Mouse (Mus musculus): ENCODE results near the gene Zfp13.

Gene Zfp13

GRCm38 (mm10) chr17:23544766-23545165 is 54.5 kb downstream of the Zfp13 start:
- TF ChIP-seq CTCF (conservative IDR thresholded peaks at IDR 0.05; ENCODE audit: low read length) (no peak), POU5F1 (IDR thresholded peaks at IDR 0.05; ENCODE audit: borderline replicate concordance, low read length) (no peak), NANOG (IDR thresholded peaks at IDR 0.05; ENCODE audit: borderline replicate concordance, low read length) (no peak)

GRCm38 (mm10) chr17:23543983-23544382 is 55.3 kb downstream of the Zfp13 start:
- Histone ChIP-seq H3K9me3 (ENCODE audit: low read length) (no peaks in the 10 kb centered on the region), H3K4me1 (replicated peaks; ENCODE audit: low read depth, low read length) (peaks cover 73% of the 10 kb centered on the region), H3K27me3 (ENCODE audit: insufficient read depth, low read length) (0 out of 2 replicates have a peak, but pooled peaks cover 7% of the 10 kb centered on the region), H3K36me3 (ENCODE audit: insufficient read depth, low read length) (no peaks in the 10 kb centered on the region), H3K4me3 (replicated peaks; ENCODE audit: low read length) (peak overlapping the region; percentile 52; the same call in 1 of the 2 replicates)
- TF ChIP-seq CTCF (conservative IDR thresholded peaks at IDR 0.05; ENCODE audit: low read length) (no peak), NANOG (IDR thresholded peaks at IDR 0.05; ENCODE audit: borderline replicate concordance, low read length) (no peak), POU5F1 (IDR thresholded peaks at IDR 0.05; ENCODE audit: borderline replicate concordance, low read length) (no peak)

More at GRCm38 (mm10) chr17:23544766-23545165, 54.5 kb downstream of the Zfp13 start:
- Histone ChIP-seq H3K4me3 (replicated peaks; ENCODE audit: low read length) (no peak overlapping the region), H3K27me3 (ENCODE audit: insufficient read depth, low read length) (no peaks in the 10 kb centered on the region), H3K4me1 (replicated peaks; ENCODE audit: low read depth, low read length) (peaks cover 73% of the 10 kb centered on the region), H3K36me3 (ENCODE audit: insufficient read depth, low read length) (no peaks in the 10 kb centered on the region), H3K9me3 (ENCODE audit: low read length) (no peaks in the 10 kb centered on the region)

GRCm38 (mm10) chr17:23543325-23543724 is 56.0 kb downstream of the Zfp13 start:
- no peaks in the 10 kb centered on the region for H3K9me3 ChIP-seq (ENCODE audit: low read length)
- peaks cover 79% of the 10 kb centered on the region for H3K4me1 ChIP-seq (replicated peaks; ENCODE audit: low read depth, low read length)
- TF ChIP-seq CTCF (conservative IDR thresholded peaks at IDR 0.05; ENCODE audit: low read length) = no peak
- TF ChIP-seq POU5F1 (IDR thresholded peaks at IDR 0.05; ENCODE audit: borderline replicate concordance, low read length) = no peak
- no peak for TF ChIP-seq NANOG (IDR thresholded peaks at IDR 0.05; ENCODE audit: borderline replicate concordance, low read length)

GRCm38 (mm10) chr17:23542835-23543234 is 56.5 kb downstream of the Zfp13 start:
- H3K36me3 ChIP-seq (ENCODE audit: insufficient read depth, low read length) = no peaks in the 10 kb centered on the region
- peaks cover 84% of the 10 kb centered on the region for H3K4me1 ChIP-seq (replicated peaks; ENCODE audit: low read depth, low read length)
- no peaks in the 10 kb centered on the region for H3K9me3 ChIP-seq (ENCODE audit: low read length)
- no peak for TF ChIP-seq NANOG (IDR thresholded peaks at IDR 0.05; ENCODE audit: borderline replicate concordance, low read length)
- TF ChIP-seq CTCF (conservative IDR thresholded peaks at IDR 0.05; ENCODE audit: low read length) = no peak
- no peak for TF ChIP-seq POU5F1 (IDR thresholded peaks at IDR 0.05; ENCODE audit: borderline replicate concordance, low read length)
- H3K4me3 ChIP-seq (replicated peaks; ENCODE audit: low read length) = 0 out of 2 replicates have a peak overlapping the region, but pooled peaks have one; percentile 0
- peaks cover 15% of the 10 kb centered on the region for H3K27me3 ChIP-seq (ENCODE audit: insufficient read depth, low read length)

More at GRCm38 (mm10) chr17:23543325-23543724, 56.0 kb downstream of the Zfp13 start:
- no peaks in the 10 kb centered on the region for H3K36me3 ChIP-seq (ENCODE audit: insufficient read depth, low read length)
- H3K4me3 ChIP-seq (replicated peaks; ENCODE audit: low read length) = peak overlapping the region; percentile 52
- peaks cover 10% of the 10 kb centered on the region for H3K27me3 ChIP-seq (ENCODE audit: insufficient read depth, low read length)

- H3K4me1 ChIP-seq (replicated peaks; ENCODE audit: low read depth, low read length) = peaks cover 84% of the 10 kb centered on the region
- no peaks in the 10 kb centered on the region for H3K36me3 ChIP-seq (ENCODE audit: insufficient read depth, low read length)
- TF ChIP-seq NANOG (IDR thresholded peaks at IDR 0.05; ENCODE audit: borderline replicate concordance, low read length) (no peak), POU5F1 (IDR thresholded peaks at IDR 0.05; ENCODE audit: borderline replicate concordance, low read length) (no peak), CTCF (conservative IDR thresholded peaks at IDR 0.05; ENCODE audit: low read length) (no peak)
- peaks cover 22% of the 10 kb centered on the region for H3K27me3 ChIP-seq (ENCODE audit: insufficient read depth, low read length)
- H3K4me3 ChIP-seq (replicated peaks; ENCODE audit: low read length) = peak overlapping the region; percentile 67
- H3K9me3 ChIP-seq (ENCODE audit: low read length) = no peaks in the 10 kb centered on the region
These were observed 57.1 kb downstream of the Zfp13 start for GRCm38 (mm10) chr17:23542004-23542720.

GRCm38 (mm10) chr17:23540605-23541475 is 58.4 kb downstream of the Zfp13 start:
- H3K36me3 ChIP-seq (ENCODE audit: insufficient read depth, low read length) = no peaks in the 10 kb centered on the region
- H3K9me3 ChIP-seq (ENCODE audit: low read length) = no peaks in the 10 kb centered on the region
- TF ChIP-seq NANOG (IDR thresholded peaks at IDR 0.05; ENCODE audit: borderline replicate concordance, low read length) = no peak
- peak overlapping the region; percentile 73 for H3K4me3 ChIP-seq (replicated peaks; ENCODE audit: low read length)
- H3K27me3 ChIP-seq (ENCODE audit: insufficient read depth, low read length) = peaks cover 24% of the 10 kb centered on the region
- peaks cover 83% of the 10 kb centered on the region for H3K4me1 ChIP-seq (replicated peaks; ENCODE audit: low read depth, low read length)

- Histone ChIP-seq H3K9me3 (ENCODE audit: low read length) (no peaks in the 10 kb centered on the region), H3K4me3 (replicated peaks; ENCODE audit: low read length) (peak overlapping the region; percentile 73), H3K4me1 (replicated peaks; ENCODE audit: low read depth, low read length) (peaks cover 75% of the 10 kb centered on the region), H3K27me3 (ENCODE audit: insufficient read depth, low read length) (peaks cover 24% of the 10 kb centered on the region), H3K36me3 (ENCODE audit: insufficient read depth, low read length) (no peaks in the 10 kb centered on the region)
- TF ChIP-seq POU5F1 (IDR thresholded peaks at IDR 0.05; ENCODE audit: borderline replicate concordance, low read length) = no peak
- no peak; the same call in 1 of the 2 replicates for TF ChIP-seq CTCF (conservative IDR thresholded peaks at IDR 0.05; ENCODE audit: low read length)
- TF ChIP-seq NANOG (IDR thresholded peaks at IDR 0.05; ENCODE audit: borderline replicate concordance, low read length) = no peak
These were observed 59.2 kb downstream of the Zfp13 start for GRCm38 (mm10) chr17:23540106-23540505.

GRCm38 (mm10) chr17:23539608-23540007 is 59.7 kb downstream of the Zfp13 start:
- Histone ChIP-seq H3K27me3 (ENCODE audit: insufficient read depth, low read length) (peaks cover 24% of the 10 kb centered on the region), H3K4me3 (replicated peaks; ENCODE audit: low read length) (peak overlapping the region; percentile 73), H3K9me3 (ENCODE audit: low read length) (no peaks in the 10 kb centered on the region), H3K36me3 (ENCODE audit: insufficient read depth, low read length) (no peaks in the 10 kb centered on the region), H3K4me1 (replicated peaks; ENCODE audit: low read depth, low read length) (peaks cover 70% of the 10 kb centered on the region)
- TF ChIP-seq NANOG (IDR thresholded peaks at IDR 0.05; ENCODE audit: borderline replicate concordance, low read length) (no peak), CTCF (conservative IDR thresholded peaks at IDR 0.05; ENCODE audit: low read length) (no peak), POU5F1 (IDR thresholded peaks at IDR 0.05; ENCODE audit: borderline replicate concordance, low read length) (no peak)
